Mouse (Mus musculus) c-Kit-positive CD71-positive TER-119-positive erythroid progenitor cells, embryonic 14.5 days (primary cell): ENCODE measurements at regions not wholly inside any gene's neighbourhood (a gene's known extent, or its start where the extent isn't known, plus 50 kb on each side); places are given as distances from the start of the nearest gene placed in this dataset.
"Not testable (repeated sequence)": the region's sequence is repeated elsewhere in the genome, so short reads cannot be mapped to it uniquely, and the experiment has no call there.

ENCODE experiments used
- DNase-seq: peaks from one replicate; pipeline ENCODE4 v3.0.0-alpha.2; 2013; ENCODE audit warnings: low spot score

DNA sequence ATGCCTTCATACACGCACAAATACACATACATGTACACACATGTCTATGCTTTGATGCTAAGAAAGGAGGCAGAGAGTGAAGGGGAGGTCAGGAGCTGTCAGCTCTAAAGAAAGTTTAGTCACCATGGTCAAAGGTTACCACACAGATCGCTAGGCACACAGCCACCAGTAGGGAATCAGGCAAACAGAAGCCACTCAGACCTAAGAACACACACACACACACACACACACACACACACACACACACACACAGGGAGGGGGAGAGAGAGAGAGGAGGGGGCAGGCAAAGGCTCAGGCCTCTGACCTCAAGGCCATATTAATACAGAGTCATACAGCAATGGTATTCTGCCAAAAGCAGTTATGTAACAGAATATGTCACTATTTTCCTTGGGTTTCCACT lies 67.5 kb upstream of the Atxn1 start:
- no peak for DNase-seq

DNA sequence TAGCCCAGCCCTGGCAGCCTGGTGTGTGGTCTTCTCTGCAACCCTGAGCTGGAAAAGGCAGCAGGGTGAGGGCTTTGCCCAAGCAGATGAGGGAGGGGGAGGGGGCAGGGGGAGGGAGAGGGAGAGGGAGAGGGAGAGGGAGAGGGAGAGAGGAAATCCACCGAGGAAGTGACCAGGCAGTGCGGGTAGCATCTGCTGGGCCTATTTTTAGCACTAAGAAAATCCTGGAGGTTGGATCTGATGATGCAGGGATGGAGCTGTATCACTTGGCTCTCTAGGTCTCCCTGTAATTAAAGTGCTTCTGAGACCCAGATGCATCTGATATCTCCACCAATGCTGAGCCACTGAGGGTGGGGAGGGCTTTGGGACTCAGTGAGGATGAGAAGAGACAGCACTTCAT lies 61.2 kb upstream of the Atxn1 start:
- DNase-seq: no peak

DNA sequence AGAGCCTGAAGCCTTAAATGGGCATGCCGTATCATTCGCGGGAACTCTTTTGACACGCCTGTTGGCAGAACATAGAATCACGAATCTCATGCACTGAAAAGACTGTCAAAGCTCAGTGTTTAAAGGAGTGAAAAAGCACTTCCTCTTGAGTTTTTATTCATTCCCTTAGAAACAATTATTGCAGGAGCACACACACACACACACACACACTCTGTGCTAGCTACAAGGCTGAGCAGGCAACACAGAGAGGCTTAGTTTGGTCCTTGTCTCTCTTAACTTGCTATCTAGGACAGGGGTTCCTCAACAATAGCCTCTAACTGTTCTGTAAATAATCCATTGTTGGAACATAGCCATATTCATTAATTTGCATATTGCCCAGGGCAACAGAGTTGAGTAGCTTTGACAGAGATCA lies 58.8 kb upstream of the Atxn1 start:
- no peak for DNase-seq

DNA sequence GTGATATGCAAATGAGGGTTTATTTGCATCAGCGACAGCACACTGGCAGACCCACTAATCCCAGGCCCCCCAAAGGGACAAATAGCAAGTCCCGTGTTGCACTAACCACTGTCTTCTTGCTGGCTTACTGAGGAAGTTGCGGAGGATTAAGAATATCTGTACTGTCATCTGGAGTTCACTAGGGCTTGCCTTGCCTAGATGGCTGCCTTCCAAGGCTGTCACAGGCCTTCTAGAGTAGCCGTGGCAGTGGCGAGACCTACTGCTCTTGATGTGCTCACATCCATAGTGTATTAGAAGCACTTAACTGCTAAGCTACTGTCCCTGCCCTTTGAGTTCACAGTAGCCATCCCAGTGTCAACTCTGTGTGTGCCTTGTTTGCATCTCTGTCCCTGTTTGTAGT lies 58.4 kb upstream of the Atxn1 start:
- DNase-seq: no peak

DNA sequence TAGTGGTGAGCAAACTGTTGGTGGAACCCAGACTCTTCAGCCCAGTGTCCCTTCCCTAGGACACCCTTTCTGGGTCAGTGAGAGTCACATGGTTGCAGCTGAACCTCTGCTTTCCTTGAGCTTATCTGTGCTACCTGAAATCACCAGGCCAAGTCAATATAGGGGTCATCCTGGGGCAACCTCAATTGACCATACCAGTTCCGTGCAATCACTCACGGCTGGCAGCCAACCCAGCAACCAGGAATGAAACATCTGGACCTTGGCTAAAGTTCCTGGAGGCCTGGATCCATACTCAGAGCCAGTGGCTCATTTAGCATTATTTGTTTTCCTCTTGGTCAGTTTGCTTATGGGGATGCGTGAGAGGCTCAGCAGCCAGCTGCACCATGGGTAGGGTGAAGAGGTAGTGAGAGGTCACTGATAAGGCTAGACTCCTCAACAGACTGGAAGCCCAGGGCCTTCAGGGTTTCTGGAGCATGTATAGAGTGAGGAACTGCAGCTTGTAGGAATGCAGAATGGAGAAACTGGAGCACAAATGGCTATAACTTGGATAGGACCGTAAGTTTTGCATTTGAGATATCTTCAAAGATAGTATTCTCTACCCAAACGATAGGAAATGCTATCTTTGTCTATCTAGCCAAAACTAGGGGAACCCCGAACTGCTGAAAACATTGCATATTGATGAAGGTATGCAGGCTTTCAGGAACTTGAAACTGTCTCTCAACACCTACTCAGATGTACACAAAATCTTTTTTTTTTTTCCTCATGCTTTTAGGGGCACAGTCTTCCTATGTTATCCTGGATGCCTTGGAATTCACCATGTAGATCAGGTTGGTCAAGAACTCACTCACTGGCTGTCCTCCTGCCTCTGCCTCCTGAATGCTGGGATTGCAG lies 56.4 kb upstream of the Atxn1 start:
- DNase-seq: no peak

DNA sequence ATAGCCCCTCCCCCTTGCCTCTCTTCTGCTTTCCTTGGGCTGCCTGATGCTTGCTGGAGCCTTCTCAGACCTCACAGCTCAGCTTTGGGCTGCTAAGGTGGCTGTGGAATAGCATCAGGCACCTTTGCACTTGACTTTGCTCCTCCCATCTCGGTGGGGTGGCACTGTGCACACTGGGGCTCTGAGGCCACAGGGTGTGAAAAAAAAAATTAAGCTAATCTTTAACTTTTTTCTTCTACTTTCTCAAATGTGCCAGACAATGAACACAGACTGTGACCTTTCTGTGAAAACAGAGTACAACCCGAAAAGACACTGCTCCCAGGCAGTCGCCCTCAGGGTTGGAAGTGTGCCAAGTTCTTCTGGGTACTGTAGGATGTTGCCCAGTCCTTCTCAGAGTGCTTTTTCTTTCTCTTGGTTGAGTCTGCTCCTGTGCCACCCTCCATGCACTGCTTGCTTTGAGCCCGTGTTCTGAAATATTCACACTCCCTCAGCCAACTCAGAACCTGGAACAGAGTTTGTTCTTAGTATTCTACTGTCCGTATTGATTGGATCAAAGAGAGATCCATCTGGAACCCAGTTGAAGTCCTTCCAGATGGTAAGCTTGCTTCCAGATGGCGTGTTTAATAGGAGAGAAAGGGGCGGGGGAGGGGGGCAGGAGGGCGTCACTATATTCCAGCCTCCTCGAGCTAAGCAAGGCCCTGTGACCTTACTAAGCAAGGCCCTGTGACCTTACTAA lies 54.8 kb upstream of the Atxn1 start:
- DNase-seq: no peak

DNA sequence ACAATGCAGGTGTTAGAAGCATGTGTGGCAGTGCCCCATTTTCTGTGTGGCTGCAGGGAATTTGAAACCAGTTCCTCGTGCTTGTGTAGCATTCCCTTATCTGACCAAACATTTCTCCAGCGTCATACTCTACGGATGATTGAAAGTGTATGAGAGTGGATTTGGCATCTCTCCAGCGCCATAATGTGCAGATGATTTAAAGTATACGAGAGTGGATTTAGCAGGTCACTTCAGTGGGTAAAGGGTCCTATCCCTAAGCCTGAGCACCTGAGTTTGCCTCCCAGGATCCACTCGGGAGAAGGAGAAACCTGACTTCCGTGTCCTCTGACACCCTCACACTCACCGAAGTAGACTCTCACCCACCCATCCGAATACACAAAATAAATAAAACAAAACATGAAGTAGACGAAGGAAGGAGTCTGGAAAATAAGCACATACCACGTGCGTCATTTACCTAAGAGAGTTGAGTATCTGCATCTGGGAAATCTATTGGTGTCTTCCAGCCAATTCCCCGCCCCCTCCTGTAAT lies 54.2 kb upstream of the Atxn1 start:
- no peak for DNase-seq

DNA sequence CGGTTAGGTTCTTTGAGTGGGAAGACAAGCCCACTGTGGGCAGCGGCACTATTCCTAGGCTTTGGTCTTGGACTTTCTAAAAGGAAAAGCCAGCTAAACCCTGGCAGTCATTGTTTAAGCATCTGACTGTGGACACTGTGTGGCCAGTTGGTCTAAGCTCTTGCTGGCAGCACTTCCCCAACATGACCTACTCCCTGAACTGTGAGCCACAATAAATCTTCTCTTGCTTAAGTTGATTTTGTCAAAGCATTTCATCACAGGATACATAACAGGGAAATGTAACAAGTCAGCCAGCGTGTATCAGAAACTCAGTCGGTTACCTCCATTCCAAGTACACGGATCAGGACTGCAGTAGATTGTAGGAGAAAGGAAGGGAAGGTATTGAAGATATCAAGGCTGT lies 52.9 kb upstream of the Atxn1 start:
- DNase-seq: no peak

DNA sequence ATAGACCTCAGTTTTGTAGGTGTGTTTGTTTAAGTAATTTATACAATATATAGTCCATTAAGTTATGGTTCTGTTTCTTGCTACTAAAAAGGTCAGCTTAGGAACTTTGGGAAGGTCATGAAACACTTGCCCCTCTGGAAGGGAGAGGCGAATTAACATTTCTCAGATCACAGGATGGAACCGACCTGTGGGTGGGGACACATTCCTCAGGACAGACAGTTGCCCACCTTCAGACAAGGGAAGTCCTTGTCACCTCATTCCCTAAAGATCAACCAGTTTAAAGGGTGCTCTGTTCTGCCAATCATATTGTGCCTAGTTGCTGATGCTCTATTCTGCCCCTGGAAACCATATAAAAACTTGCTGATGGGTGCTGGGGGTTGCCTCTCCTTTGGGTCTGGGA lies 52.2 kb upstream of the Atxn1 start:
- not testable (repeated sequence) for DNase-seq

DNA sequence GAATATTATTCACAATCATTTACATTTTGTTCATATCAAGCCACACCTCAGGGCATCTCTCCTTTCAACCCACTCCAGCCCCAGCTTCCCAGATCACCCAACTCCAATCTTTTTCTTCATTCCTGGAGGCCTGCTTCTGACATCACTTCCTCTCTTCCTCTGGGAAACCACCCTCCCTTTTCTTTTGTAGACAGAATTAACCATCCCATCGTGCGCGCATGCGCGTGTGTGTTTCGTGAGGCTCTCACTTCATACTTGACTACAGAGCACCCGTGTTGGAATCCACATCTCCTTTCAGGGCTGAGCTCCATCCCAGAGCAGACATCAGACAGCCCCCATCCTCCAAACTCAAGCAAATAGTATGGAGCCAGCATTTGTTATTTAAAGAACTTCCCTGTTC lies 50.4 kb upstream of the Atxn1 start:
- no peak for DNase-seq

DNA sequence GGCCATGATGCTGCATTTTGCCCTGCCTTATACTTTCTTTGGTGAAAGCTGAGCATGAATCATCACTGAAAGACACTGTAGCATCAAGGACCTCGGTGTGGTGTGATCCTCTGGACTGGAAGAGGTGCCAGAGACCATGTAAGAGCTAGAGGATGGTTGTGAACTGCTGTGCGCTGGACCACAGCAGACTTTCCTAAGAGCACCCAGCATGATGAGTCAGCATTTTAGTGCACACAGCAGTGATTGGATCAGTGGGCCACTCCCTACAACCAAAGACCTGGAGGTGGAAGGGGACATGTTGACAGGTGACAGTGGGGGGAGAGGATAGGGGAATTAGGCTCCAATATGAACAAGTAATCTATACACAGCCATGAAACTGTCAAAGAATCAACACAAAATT lies 49.8 kb upstream of the Atxn1 start:
- peak; percentile 3 for DNase-seq
